Mouse (Mus musculus): ENCODE data around the gene Uqcc1. TPM values are rescaled to one million over a fixed set of nuclear protein-coding genes. Genes with fewer than 3 reads are reported as not detected.

Gene Uqcc1
- polyA plus RNA-seq, 1 experiment from 2014 or later: 67.4 TPM

GRCm38 (mm10) chr2:155818596-155819391, 111.3 kb downstream of the Uqcc1 start:
- 2% methylated on average over 37 of the region's 37 CpGs for WGBS
- ATAC-seq (peak; percentile 97), DNase-seq (ENCODE audit: low spot score) (peak; percentile 95)
- H3K36me3 ChIP-seq (ENCODE audit: control insufficient read depth, insufficient read depth, low read length): peaks cover 48% of the 10 kb centered on the region
- peak overlapping the region; percentile 80 for H3K9ac ChIP-seq (ENCODE audit: low read length)
- H3K9me3 ChIP-seq (replicated peaks; ENCODE audit: control insufficient read depth, low read length): no peaks in the 10 kb centered on the region
- peaks cover 7% of the 10 kb centered on the region for H3K4me1 ChIP-seq (ENCODE audit: control insufficient read depth, insufficient read depth, low read length)
- no peaks in the 10 kb centered on the region for H3K27me3 ChIP-seq (replicated peaks; ENCODE audit: control insufficient read depth, insufficient read depth, low read length)
- H3K4me2 ChIP-seq (ENCODE audit: low read length): peak overlapping the region; percentile 87
- H3K27ac ChIP-seq (ENCODE audit: low read depth, low read length): peak overlapping the region; percentile 70
- H3K4me3 ChIP-seq (ENCODE audit: low read depth, low read length): peak overlapping the region; percentile 48

- H3K27me3 ChIP-seq (replicated peaks; ENCODE audit: control insufficient read depth, insufficient read depth, low read length): no peaks in the 10 kb centered on the region
- peak overlapping the region; percentile 87; the same call in 1 of the 2 replicates for H3K4me2 ChIP-seq (ENCODE audit: low read length)
- no peak overlapping the region for H3K27ac ChIP-seq (ENCODE audit: low read depth, low read length)
- H3K9ac ChIP-seq (ENCODE audit: low read length): peak overlapping the region; percentile 80; the same call in 1 of the 2 replicates
- 0 out of 2 replicates have a peak overlapping the region, but pooled peaks have one; percentile 48 for H3K4me3 ChIP-seq (ENCODE audit: low read depth, low read length)
- H3K36me3 ChIP-seq (ENCODE audit: control insufficient read depth, insufficient read depth, low read length): peaks cover 36% of the 10 kb centered on the region
- DNase-seq (ENCODE audit: low spot score): no peak
- no peak for ATAC-seq
- H3K4me1 ChIP-seq (ENCODE audit: control insufficient read depth, insufficient read depth, low read length): peaks cover 7% of the 10 kb centered on the region
- 82% methylated on average over 10 of the region's 10 CpGs for WGBS
- no peaks in the 10 kb centered on the region for H3K9me3 ChIP-seq (replicated peaks; ENCODE audit: control insufficient read depth, low read length)
Measured at GRCm38 (mm10) chr2:155817301-155818245, 112.5 kb downstream of the Uqcc1 start.

GRCm38 (mm10) chr2:155816179-155816578, 113.9 kb downstream of the Uqcc1 start:
- DNase-seq (ENCODE audit: low spot score) (no peak), ATAC-seq (no peak)
- Histone ChIP-seq H3K4me2 (ENCODE audit: low read length) (no peak overlapping the region), H3K9ac (ENCODE audit: low read length) (no peak overlapping the region), H3K36me3 (ENCODE audit: control insufficient read depth, insufficient read depth, low read length) (peaks cover 23% of the 10 kb centered on the region), H3K4me1 (ENCODE audit: control insufficient read depth, insufficient read depth, low read length) (peaks cover 7% of the 10 kb centered on the region), H3K9me3 (replicated peaks; ENCODE audit: control insufficient read depth, low read length) (no peaks in the 10 kb centered on the region), H3K27ac (ENCODE audit: low read depth, low read length) (no peak overlapping the region), H3K27me3 (replicated peaks; ENCODE audit: control insufficient read depth, insufficient read depth, low read length) (no peaks in the 10 kb centered on the region), H3K4me3 (ENCODE audit: low read depth, low read length) (no peak overlapping the region)
- WGBS: 100% methylated on average over 1 of the region's 1 CpGs

DNA sequence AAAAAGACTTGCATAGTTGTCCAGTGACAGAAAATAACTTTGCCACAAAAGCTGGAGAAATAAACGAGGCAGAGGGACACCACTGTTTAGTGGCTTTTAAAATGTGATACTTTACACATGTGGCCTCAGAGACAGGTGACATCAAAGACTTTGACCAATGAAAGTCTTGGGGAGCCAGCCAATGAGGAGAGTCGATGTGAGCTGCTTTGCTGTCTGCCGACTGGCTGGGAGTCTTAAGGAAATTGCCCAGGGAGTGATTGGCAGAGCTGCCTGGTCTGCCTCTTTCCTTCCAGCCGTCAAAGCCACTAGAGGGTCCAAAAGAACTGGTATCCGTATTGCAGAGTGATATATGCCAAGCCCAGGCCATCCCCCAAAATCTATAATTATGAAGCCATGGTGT, 115.3 kb downstream of the Uqcc1 start:
- Histone ChIP-seq H3K9me3 (replicated peaks; ENCODE audit: control insufficient read depth, low read length) (no peaks in the 10 kb centered on the region), H3K4me3 (ENCODE audit: low read depth, low read length) (no peak overlapping the region), H3K27ac (ENCODE audit: low read depth, low read length) (no peak overlapping the region), H3K36me3 (ENCODE audit: control insufficient read depth, insufficient read depth, low read length) (peaks cover 12% of the 10 kb centered on the region), H3K27me3 (replicated peaks; ENCODE audit: control insufficient read depth, insufficient read depth, low read length) (no peaks in the 10 kb centered on the region), H3K4me2 (ENCODE audit: low read length) (no peak overlapping the region), H3K9ac (ENCODE audit: low read length) (no peak overlapping the region), H3K4me1 (ENCODE audit: control insufficient read depth, insufficient read depth, low read length) (peaks cover 7% of the 10 kb centered on the region)
- 35% methylated on average over 5 of the region's 5 CpGs for WGBS
- no peak for DNase-seq (ENCODE audit: low spot score)
- no peak for ATAC-seq

DNA sequence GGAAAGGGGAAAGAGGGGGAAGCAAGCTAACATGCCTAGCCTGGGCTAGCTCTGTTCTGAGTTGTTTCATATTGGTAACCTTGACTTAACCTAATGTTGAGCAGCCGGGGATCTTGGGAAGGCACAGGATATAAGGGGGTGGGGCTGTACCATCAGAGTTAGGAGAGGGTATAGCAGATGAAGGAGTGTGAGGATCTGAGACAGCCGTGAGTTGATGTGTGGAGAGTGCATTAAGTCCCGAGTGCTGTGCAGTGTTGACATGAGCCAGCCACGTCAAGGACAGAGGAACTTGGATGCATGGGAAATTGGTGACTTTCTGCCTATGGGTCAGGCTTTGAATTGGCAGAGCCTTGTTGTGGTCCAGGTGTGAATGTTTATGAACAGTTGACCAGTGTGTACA, 117.5 kb downstream of the Uqcc1 start:
- Histone ChIP-seq H3K27ac (ENCODE audit: low read depth, low read length) (no peak overlapping the region), H3K27me3 (replicated peaks; ENCODE audit: control insufficient read depth, insufficient read depth, low read length) (no peaks in the 10 kb centered on the region), H3K9me3 (replicated peaks; ENCODE audit: control insufficient read depth, low read length) (no peaks in the 10 kb centered on the region), H3K4me3 (ENCODE audit: low read depth, low read length) (no peak overlapping the region), H3K36me3 (ENCODE audit: control insufficient read depth, insufficient read depth, low read length) (peaks cover 7% of the 10 kb centered on the region; the same call in 1 of the 2 replicates), H3K4me1 (ENCODE audit: control insufficient read depth, insufficient read depth, low read length) (no peaks in the 10 kb centered on the region), H3K4me2 (ENCODE audit: low read length) (no peak overlapping the region), H3K9ac (ENCODE audit: low read length) (no peak overlapping the region)
- DNase-seq (ENCODE audit: low spot score) (no peak), ATAC-seq (no peak)
- WGBS: 84% methylated on average over 4 of the region's 4 CpGs

DNA sequence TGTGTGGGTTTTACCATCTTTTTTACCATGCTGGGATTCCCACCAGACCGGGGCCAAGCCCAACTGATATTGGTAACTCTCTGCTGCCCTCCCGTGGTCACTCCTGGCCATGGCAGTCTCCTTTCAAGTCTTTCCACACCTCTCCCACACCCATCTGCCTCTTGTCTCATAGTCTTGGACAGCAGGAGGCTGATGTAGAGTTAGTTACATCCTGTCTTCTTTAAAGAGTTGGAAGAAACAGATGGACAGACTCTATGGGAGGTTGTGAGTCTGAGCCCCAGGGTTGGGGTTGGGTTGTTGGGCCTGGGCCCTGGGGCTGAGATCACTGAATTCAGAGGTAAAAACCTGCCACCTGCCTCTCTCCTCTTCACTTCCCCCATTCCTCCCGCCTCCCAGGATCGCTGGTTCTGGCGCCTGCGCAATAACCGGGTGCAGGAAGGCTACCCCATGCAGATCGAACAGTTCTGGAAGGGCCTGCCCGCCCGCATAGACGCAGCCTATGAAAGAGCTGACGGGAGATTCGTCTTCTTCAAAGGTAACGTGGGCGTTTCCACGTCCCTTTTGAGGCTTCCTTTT, 118.2 kb downstream of the Uqcc1 start:
- Histone ChIP-seq H3K27ac (ENCODE audit: low read depth, low read length) (no peak overlapping the region), H3K27me3 (replicated peaks; ENCODE audit: control insufficient read depth, insufficient read depth, low read length) (no peaks in the 10 kb centered on the region), H3K9me3 (replicated peaks; ENCODE audit: control insufficient read depth, low read length) (no peaks in the 10 kb centered on the region), H3K9ac (ENCODE audit: low read length) (no peak overlapping the region), H3K36me3 (ENCODE audit: control insufficient read depth, insufficient read depth, low read length) (peaks cover 7% of the 10 kb centered on the region; the same call in 1 of the 2 replicates), H3K4me2 (ENCODE audit: low read length) (no peak overlapping the region), H3K4me1 (ENCODE audit: control insufficient read depth, insufficient read depth, low read length) (no peaks in the 10 kb centered on the region), H3K4me3 (ENCODE audit: low read depth, low read length) (no peak overlapping the region)
- 48% methylated on average over 16 of the region's 16 CpGs for WGBS
- ATAC-seq: peak; percentile 52; the same call in 1 of the 2 replicates
- DNase-seq (ENCODE audit: low spot score): peak; percentile 79

GRCm38 (mm10) chr2:155809620-155810019, 120.5 kb downstream of the Uqcc1 start:
- no peak overlapping the region for H3K4me3 ChIP-seq (ENCODE audit: low read depth, low read length)
- no peak overlapping the region for H3K4me2 ChIP-seq (ENCODE audit: low read length)
- no peak for DNase-seq (ENCODE audit: low spot score)
- H3K36me3 ChIP-seq (ENCODE audit: control insufficient read depth, insufficient read depth, low read length): 0 out of 2 replicates have a peak, but pooled peaks cover 3% of the 10 kb centered on the region
- H3K27ac ChIP-seq (ENCODE audit: low read depth, low read length): no peak overlapping the region
- H3K4me1 ChIP-seq (ENCODE audit: control insufficient read depth, insufficient read depth, low read length): no peaks in the 10 kb centered on the region
- 90% methylated on average over 4 of the region's 4 CpGs for WGBS
- ATAC-seq: no peak
- no peaks in the 10 kb centered on the region for H3K9me3 ChIP-seq (replicated peaks; ENCODE audit: control insufficient read depth, low read length)
- H3K27me3 ChIP-seq (replicated peaks; ENCODE audit: control insufficient read depth, insufficient read depth, low read length): no peaks in the 10 kb centered on the region
- no peak overlapping the region for H3K9ac ChIP-seq (ENCODE audit: low read length)

DNA sequence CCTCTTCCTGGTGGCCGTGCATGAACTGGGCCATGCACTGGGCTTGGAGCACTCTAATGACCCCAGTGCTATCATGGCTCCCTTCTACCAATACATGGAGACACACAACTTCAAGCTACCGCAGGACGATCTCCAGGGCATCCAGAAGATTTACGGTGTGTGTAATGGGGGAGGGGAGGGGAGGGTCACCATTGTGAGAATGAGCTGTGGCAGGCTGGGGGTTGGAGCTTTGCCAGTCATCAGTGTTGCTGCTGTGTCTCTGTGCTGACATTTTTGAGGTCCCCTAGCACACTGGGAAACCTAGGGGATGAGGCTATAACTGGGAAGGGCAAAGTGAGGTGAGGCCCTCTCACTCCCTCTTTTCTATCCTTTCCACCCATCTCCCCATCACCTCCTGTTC, 122.7 kb downstream of the Uqcc1 start:
- H3K27me3 ChIP-seq (replicated peaks; ENCODE audit: control insufficient read depth, insufficient read depth, low read length): no peaks in the 10 kb centered on the region
- H3K4me1 ChIP-seq (ENCODE audit: control insufficient read depth, insufficient read depth, low read length): no peaks in the 10 kb centered on the region
- H3K9me3 ChIP-seq (replicated peaks; ENCODE audit: control insufficient read depth, low read length): no peaks in the 10 kb centered on the region
- no peak overlapping the region for H3K4me3 ChIP-seq (ENCODE audit: low read depth, low read length)
- H3K9ac ChIP-seq (ENCODE audit: low read length): no peak overlapping the region
- no peak overlapping the region for H3K27ac ChIP-seq (ENCODE audit: low read depth, low read length)
- H3K36me3 ChIP-seq (ENCODE audit: control insufficient read depth, insufficient read depth, low read length): 0 out of 2 replicates have a peak, but pooled peaks cover 3% of the 10 kb centered on the region
- WGBS: 85% methylated on average over 4 of the region's 4 CpGs
- no peak overlapping the region for H3K4me2 ChIP-seq (ENCODE audit: low read length)
- DNase-seq (ENCODE audit: low spot score) (no peak), ATAC-seq (no peak)
